Mouse (Mus musculus) neural tube, embryonic 12.5 days (tissue): ENCODE measurements around the gene Yars. TPM values are rescaled to one million over a fixed set of nuclear protein-coding genes. Genes with fewer than 3 reads are reported as not detected.

Source experiments
- ATAC-seq: fragments of 200-750 bp; cut with Nextera tagmentation; 2 replicates; pipeline ENCODE4 v1.8.0; 2017; ENCODE audit warnings: low read depth, mild to moderate bottlenecking, moderate TSS enrichment, moderate library complexity; ENCODE audit not compliant: low FRiP score
- H3K27ac ChIP-seq: fragments of 300-500 bp; sonication (generic); 2 replicates; pipeline ENCODE4 v1.5.1; 2016
- H3K27me3 ChIP-seq: fragments of 300-500 bp; sonication (generic); replicated peaks from 2 replicates; pipeline ENCODE4 v1.6.1; 2016; ENCODE audit warnings: mild to moderate bottlenecking
- H3K36me3 ChIP-seq: fragments of 300-500 bp; sonication (generic); 2 replicates; pipeline ENCODE4 v1.6.1; 2016; ENCODE audit warnings: mild to moderate bottlenecking
- H3K4me1 ChIP-seq: fragments of 300-500 bp; sonication (generic); 2 replicates; pipeline ENCODE4 v1.6.1; 2016
- H3K4me2 ChIP-seq: fragments of 300-500 bp; sonication (generic); replicated peaks from 2 replicates; pipeline ENCODE4 v1.6.1; 2016; ENCODE audit warnings: mild to moderate bottlenecking
- H3K4me3 ChIP-seq: fragments of 300-500 bp; sonication (generic); 2 replicates; pipeline ENCODE4 v1.5.1; 2016
- H3K9ac ChIP-seq: fragments of 300-500 bp; sonication (generic); 2 replicates; pipeline ENCODE4 v1.6.1; 2016; ENCODE audit warnings: mild to moderate bottlenecking
- H3K9me3 ChIP-seq: fragments of 300-500 bp; sonication (generic); 2 replicates; pipeline ENCODE4 v1.6.1; 2016; ENCODE audit warnings: mild to moderate bottlenecking
- WGBS: fragments of 180-500 bp; shearing (Covaris S2); methylation state at CpG from one replicate; pipeline ENCODE4 v1.1.7; 2016; 5-methylcytosine and 5-hydroxymethylcytosine counted together
- polyA plus RNA-seq: library from polyadenylated mRNA; unstranded; fragments of >200 nt; fragmentation: Nextera tagmentation; extraction: Ambion mirVana; gene quantifications from 2 replicates; pipeline ENCODE4 v1.2.1, GENCODE M21; 2016

Gene Yars
- polyA plus RNA-seq, 1 experiment from 2014 or later, result 111 TPM

DNA sequence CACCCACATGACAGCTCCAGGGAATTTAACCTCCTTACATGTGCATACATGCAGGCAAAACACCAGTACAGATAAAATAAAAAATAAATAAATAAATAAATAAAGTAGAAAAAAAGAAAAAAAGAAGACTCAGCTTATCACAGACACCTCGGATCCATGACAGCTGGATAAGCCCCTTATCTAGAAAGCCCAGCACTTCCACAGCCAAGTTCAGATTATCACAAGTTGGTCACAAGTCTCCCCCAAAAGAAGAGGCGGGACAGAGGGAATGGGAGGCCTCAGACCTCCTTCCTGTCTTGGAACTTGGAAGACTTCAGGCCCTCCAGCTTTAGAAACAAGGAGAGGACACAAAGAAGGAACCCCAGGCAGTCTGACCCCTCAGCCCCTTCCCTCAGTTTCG lies 45.6 kb downstream of the Yars start:
- H3K27me3 ChIP-seq, result no peaks in the 10 kb centered on the region
- H3K4me3 ChIP-seq, result no peak overlapping the region
- 75% methylated on average over 3 of the region's 3 CpGs for WGBS

GRCm38 (mm10) chr4:129236236-129236813 lies 46.8 kb downstream of the Yars start:
- 77% methylated on average over 8 of the region's 8 CpGs for WGBS
- Histone ChIP-seq H3K4me1 (peaks cover 29% of the 10 kb centered on the region), H3K9me3 (no peaks in the 10 kb centered on the region), H3K36me3 (no peaks in the 10 kb centered on the region), H3K9ac (no peak overlapping the region), H3K4me3 (no peak overlapping the region), H3K27me3 (no peaks in the 10 kb centered on the region), H3K27ac (no peak overlapping the region), H3K4me2 (no peak overlapping the region)
- no peak for ATAC-seq

More for the DNA sequence above, 45.6 kb downstream of the Yars start:
- ATAC-seq, result no peak
- H3K36me3 ChIP-seq, result no peaks in the 10 kb centered on the region
- no peak overlapping the region for H3K9ac ChIP-seq
- H3K27ac ChIP-seq, result no peak overlapping the region
- H3K9me3 ChIP-seq, result no peaks in the 10 kb centered on the region
- no peak overlapping the region for H3K4me2 ChIP-seq
- peaks cover 28% of the 10 kb centered on the region for H3K4me1 ChIP-seq

DNA sequence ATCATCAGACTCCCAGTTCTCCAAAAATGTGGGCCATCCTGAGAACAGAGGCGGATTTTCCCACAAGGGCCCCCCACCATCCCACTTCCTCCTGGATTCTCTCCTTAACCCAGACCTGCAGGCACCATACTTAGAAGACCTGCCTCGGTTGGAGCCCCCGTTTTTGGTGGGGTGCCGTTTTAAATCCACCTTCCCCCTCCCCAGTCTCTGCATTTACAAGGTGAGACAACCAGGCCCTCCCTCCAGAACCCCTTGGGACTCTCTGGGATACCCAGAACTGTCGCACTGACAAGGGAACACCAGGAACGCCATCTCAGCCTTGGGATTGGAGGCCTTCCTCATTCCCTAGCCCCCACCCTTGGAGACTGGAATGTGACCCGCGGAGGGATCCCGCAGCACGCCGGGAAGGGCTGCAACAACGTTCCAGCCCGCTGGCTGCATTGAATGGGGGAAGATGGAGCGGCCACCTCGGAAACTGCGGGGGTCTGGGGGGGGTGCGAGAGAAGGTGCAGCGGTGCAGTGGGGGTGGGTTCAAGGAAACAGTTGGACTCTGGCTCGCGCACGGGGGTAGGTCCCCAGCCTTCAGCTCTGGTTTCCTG lies 48.4 kb downstream of the Yars start:
- Histone ChIP-seq H3K4me3 (peak overlapping the region; percentile 80), H3K36me3 (no peaks in the 10 kb centered on the region), H3K27me3 (no peaks in the 10 kb centered on the region), H3K4me2 (peak overlapping the region; percentile 96), H3K9ac (peak overlapping the region; percentile 83), H3K4me1 (peaks cover 45% of the 10 kb centered on the region), H3K9me3 (no peaks in the 10 kb centered on the region), H3K27ac (no peak overlapping the region)
- WGBS, result 7% methylated on average over 21 of the region's 21 CpGs
- 0 out of 2 replicates have a peak, but pooled peaks have one; percentile 16 for ATAC-seq

- Histone ChIP-seq H3K4me1 (peaks cover 45% of the 10 kb centered on the region), H3K27ac (no peak overlapping the region)
- WGBS, result 0% methylated on average over 23 of the region's 23 CpGs
Observed at GRCm38 (mm10) chr4:129238579-129239016, 49.0 kb downstream of the Yars start.

GRCm38 (mm10) chr4:129239075-129239474 lies 49.5 kb downstream of the Yars start:
- WGBS, result 2% methylated on average over 27 of the region's 29 CpGs
- H3K4me2 ChIP-seq, result peak overlapping the region; percentile 96
- no peaks in the 10 kb centered on the region for H3K9me3 ChIP-seq
- peak; percentile 89 for ATAC-seq
- H3K27ac ChIP-seq, result no peak overlapping the region
- peak overlapping the region; percentile 80 for H3K4me3 ChIP-seq
- H3K4me1 ChIP-seq, result peaks cover 45% of the 10 kb centered on the region
- peak overlapping the region; percentile 83 for H3K9ac ChIP-seq
- H3K36me3 ChIP-seq, result no peaks in the 10 kb centered on the region
- no peaks in the 10 kb centered on the region for H3K27me3 ChIP-seq

More at GRCm38 (mm10) chr4:129238579-129239016, 49.0 kb downstream of the Yars start:
- Histone ChIP-seq H3K27me3 (no peaks in the 10 kb centered on the region), H3K9ac (peak overlapping the region; percentile 83), H3K36me3 (no peaks in the 10 kb centered on the region), H3K4me2 (peak overlapping the region; percentile 96), H3K9me3 (no peaks in the 10 kb centered on the region), H3K4me3 (peak overlapping the region; percentile 80)
- peak; percentile 70 for ATAC-seq

DNA sequence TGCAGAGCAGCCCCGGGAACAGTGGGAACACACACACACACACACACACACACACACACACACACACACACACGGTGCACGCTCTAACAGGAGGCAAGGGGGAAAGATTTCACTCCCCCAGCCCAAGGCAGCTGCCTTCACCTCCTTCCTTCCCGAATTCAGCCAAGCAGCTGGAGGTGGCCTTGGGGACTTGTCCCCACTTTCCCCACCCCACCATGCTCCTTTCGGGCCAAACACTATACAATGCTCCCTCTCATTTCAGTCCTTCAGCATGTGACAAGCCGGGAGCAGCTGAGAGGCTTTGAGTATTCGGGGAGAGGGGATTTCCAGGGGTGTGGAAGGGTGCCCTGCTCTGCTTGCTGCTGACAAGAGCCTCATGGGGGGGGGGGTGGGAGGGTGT lies 52.3 kb downstream of the Yars start:
- Histone ChIP-seq H3K27me3 (peaks cover 16% of the 10 kb centered on the region), H3K4me2 (no peak overlapping the region), H3K9ac (no peak overlapping the region), H3K4me3 (no peak overlapping the region), H3K9me3 (no peaks in the 10 kb centered on the region), H3K36me3 (no peaks in the 10 kb centered on the region), H3K4me1 (peaks cover 41% of the 10 kb centered on the region), H3K27ac (no peak overlapping the region)
- no peak for ATAC-seq
- WGBS, result 28% methylated on average over 7 of the region's 7 CpGs

GRCm38 (mm10) chr4:129242327-129242726 lies 52.8 kb downstream of the Yars start:
- ATAC-seq, result no peak
- H3K27ac ChIP-seq, result no peak overlapping the region
- H3K9ac ChIP-seq, result peak overlapping the region; percentile 17; the same call in 1 of the 2 replicates
- no peaks in the 10 kb centered on the region for H3K9me3 ChIP-seq
- H3K4me2 ChIP-seq, result no peak overlapping the region
- no peaks in the 10 kb centered on the region for H3K36me3 ChIP-seq
- 36% methylated on average over 4 of the region's 4 CpGs for WGBS
- H3K4me3 ChIP-seq, result no peak overlapping the region
- H3K4me1 ChIP-seq, result peaks cover 37% of the 10 kb centered on the region
- H3K27me3 ChIP-seq, result peaks cover 21% of the 10 kb centered on the region

DNA sequence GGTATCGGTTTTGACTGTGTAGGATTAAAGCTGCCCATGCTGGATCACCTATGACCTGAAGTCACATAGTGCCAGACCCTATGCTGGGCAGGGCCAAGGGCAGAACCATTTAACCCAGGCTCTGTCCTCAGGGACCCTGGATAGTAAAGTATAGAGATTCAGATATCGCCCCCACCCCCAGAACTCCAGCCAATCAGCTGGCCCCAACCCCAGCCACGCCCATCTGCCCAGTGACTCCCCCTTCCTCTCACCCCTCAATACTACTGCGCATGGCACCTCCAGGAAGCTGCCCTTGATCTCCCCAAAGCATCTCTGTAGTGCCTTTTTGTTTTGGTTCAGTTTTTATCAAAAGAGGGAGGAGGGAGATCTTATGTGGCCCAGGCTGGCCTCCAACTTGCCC lies 53.2 kb downstream of the Yars start:
- Histone ChIP-seq H3K27ac (no peak overlapping the region), H3K4me1 (peaks cover 34% of the 10 kb centered on the region), H3K4me2 (no peak overlapping the region), H3K9me3 (no peaks in the 10 kb centered on the region), H3K27me3 (peaks cover 25% of the 10 kb centered on the region), H3K9ac (no peak overlapping the region), H3K36me3 (no peaks in the 10 kb centered on the region), H3K4me3 (no peak overlapping the region)
- WGBS, result 20% methylated on average over 4 of the region's 4 CpGs
- no peak for ATAC-seq

DNA sequence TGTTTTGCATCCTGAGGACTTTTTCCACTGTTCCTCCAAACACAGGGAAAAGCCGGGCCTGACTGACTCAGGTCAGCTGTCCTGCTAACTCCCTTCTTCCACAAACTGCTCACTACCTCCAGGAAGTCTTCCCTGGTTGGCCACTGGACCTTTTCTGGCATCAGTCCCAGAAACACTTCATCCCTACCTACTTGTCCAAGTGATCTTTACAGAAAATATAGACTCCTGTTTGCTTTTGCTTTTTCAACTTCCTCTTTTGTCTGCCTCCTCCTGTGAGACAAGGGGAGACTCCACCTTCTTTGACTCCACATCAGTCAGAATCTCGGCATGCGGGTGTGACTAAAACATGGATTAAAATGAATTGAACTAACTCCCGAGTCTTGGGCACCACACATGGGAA lies 55.2 kb downstream of the Yars start:
- H3K4me2 ChIP-seq, result no peak overlapping the region
- H3K4me1 ChIP-seq, result peaks cover 35% of the 10 kb centered on the region
- H3K9me3 ChIP-seq, result no peaks in the 10 kb centered on the region
- H3K9ac ChIP-seq, result no peak overlapping the region
- H3K36me3 ChIP-seq, result no peaks in the 10 kb centered on the region
- peaks cover 43% of the 10 kb centered on the region for H3K27me3 ChIP-seq
- H3K27ac ChIP-seq, result no peak overlapping the region
- no peak overlapping the region for H3K4me3 ChIP-seq
- WGBS, result 68% methylated on average over 4 of the region's 4 CpGs
- ATAC-seq, result no peak

- H3K27me3 ChIP-seq, result peaks cover 56% of the 10 kb centered on the region
- WGBS, result 39% methylated on average over 15 of the region's 15 CpGs
- no peak overlapping the region for H3K9ac ChIP-seq
- peaks cover 39% of the 10 kb centered on the region for H3K4me1 ChIP-seq
- H3K9me3 ChIP-seq, result no peaks in the 10 kb centered on the region
- no peak overlapping the region for H3K27ac ChIP-seq
- H3K36me3 ChIP-seq, result no peaks in the 10 kb centered on the region
- H3K4me3 ChIP-seq, result no peak overlapping the region
- H3K4me2 ChIP-seq, result 0 out of 2 replicates have a peak overlapping the region, but pooled peaks have one; percentile 3
- no peak for ATAC-seq
Observed at GRCm38 (mm10) chr4:129246360-129247301, 57.1 kb downstream of the Yars start.

- Histone ChIP-seq H3K9ac (peak overlapping the region; percentile 69), H3K4me2 (peak overlapping the region; percentile 87), H3K4me1 (peaks cover 32% of the 10 kb centered on the region), H3K9me3 (no peaks in the 10 kb centered on the region), H3K27me3 (peaks cover 62% of the 10 kb centered on the region), H3K36me3 (no peaks in the 10 kb centered on the region), H3K4me3 (peak overlapping the region; percentile 52), H3K27ac (no peak overlapping the region)
- 11% methylated on average over 24 of the region's 24 CpGs for WGBS
- no peak for ATAC-seq
Observed at GRCm38 (mm10) chr4:129247381-129248242, 58.1 kb downstream of the Yars start.
